Mouse (Mus musculus) bone marrow, adult 2 months (tissue): ENCODE results near the gene Nr5a1.

ENCODE experiments used
- CTCF ChIP-seq: fragments of 200-500 bp; IDR thresholded peaks from 2 replicates; pipeline ENCODE4 v1.5.1; 2011; ENCODE audit warnings: low read length, control low read depth; ENCODE audit not compliant: control insufficient read depth, insufficient read depth
- POLR2A ChIP-seq: fragments of 200-500 bp; IDR thresholded peaks from 2 replicates; pipeline ENCODE4 v1.6.1; 2011; ENCODE audit warnings: low read depth, mild to moderate bottlenecking, control low read depth, low read length, borderline replicate concordance; ENCODE audit not compliant: control insufficient read depth

DNA sequence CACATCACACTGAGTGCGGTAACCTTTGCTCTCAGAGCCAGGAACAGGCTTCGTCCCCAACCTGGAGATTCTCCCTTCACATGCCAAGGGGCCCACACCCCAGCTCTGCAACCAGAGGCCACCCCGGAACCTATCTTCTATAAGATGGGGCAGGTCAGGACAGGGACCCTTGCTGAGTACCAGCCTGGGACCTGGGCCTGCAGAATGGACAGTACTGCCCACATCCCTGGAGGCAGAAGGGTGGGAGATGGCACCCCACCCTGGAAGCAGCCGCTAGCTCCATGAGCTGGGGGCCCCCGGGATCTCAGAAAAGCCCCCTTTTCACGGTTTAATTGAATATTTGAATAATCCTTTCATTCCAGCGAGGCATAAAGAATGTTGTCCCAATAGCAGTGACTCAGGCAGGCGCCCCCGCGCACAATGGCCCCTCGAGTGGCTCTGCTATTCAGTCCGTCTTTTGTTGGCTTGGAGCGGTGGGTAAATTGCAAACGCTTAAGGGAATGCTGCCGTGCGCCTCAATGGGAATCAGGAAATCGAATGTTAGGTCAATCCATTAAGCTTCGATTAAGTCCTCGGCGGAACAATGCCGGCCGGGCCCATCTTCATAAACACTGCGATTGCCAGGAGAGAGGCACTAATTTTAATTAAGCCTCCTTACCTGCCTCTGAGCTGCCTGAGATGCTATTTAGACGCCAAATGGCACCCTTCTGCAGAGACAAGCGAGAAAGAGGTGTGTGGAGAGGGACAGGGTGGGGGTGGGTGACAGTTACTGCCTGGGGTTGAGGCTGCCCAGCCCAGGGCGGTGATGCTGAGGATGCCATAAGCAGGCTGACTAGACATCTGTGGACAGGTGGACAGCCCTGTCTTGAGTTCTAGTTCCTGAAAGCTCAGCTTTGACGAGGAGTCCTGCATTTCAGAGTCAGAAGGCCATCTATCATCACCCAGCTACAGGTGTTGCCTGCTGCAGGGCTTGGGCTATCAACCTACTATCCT lies 16.9 kb downstream of the Nr5a1 start:
- TF ChIP-seq CTCF (no peak), POLR2A (no peak)
